Mouse (Mus musculus): ENCODE data around the gene Gucy2c.
"Not testable (repeated sequence)": the region's sequence is repeated elsewhere in the genome, so short reads cannot be mapped to it uniquely, and the experiment has no call there.

Gene Gucy2c

GRCm38 (mm10) chr6:136803093-136803738 is 21.7 kb upstream of the Gucy2c start:
- DNase-seq = no peak

DNA sequence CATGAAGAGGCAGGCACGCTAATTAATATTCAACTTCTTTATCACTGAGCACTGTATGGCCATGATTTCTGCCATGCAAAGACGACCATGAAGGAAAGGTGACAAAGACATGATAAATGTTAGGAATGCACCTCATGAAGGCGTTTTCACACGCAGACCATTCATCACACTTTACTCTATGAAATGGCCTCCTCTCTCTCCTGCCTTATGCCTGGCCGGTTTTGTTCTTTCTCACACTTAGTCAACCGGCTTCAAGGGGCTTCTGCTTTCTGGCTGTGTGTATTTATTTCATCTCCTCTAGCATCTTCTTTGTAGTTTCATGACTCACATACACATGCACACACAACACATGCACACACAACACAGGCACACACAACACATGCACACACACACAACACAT is 19.7 kb upstream of the Gucy2c start:
- no peak for DNase-seq

DNA sequence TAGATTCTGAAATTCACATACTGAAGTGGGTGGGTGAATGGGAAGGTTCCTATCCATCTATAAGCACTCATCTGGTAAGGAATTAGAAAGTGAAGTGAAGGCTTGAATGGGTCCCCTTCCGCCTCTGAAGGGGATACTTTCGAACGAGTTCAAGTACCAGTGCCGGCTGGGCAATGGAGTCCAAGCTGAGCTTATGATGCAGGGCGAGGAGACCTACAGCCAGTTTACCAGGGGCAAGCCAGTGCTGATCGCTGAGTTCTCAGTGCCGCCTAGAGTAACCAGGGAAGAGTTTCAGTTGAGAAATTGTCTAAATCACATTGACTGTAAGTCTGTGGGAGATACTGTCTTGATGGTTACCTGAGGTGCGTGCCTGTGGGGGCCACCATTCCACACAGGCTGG is 19.1 kb upstream of the Gucy2c start:
- DNase-seq = no peak

DNA sequence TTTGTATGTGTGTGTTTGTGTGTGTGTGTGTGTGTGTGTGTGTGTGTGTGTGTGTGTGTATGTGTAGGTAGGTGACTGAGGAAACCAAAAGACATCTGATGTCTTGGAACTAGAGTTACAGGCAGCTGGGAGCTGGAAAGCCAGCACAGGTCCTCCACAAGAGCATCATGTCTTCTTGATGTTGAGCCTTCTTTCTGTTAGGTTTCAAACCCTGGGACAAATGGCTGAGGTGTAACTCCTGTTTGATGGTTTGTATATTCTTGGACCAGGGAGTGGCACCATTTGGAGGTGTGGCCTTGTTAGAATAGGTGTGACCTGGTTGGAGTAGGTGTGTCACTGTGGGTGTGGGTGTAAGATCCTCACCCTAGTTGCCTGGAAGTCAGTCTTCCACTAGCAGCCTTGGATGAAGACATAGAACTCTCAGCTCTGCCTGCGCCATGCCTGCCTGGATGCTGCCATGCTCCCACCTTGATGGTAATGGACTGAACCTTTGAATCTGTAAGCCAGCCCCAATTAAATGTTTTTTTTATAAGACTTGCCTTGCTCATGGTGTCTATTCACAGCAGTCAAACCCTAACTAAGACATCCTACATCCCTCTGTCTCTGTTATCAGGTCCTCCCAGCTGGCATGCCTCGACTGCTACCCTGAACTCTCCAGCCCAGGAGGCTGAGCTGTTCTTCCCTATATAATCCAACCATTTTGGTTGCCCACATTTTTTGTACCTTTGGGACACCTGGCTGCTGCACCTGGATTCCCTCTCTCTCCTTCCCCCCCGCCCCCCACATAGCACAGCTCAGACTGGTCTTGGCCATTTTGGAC is 16.5 kb upstream of the Gucy2c start:
- DNase-seq = not testable (repeated sequence)

DNA sequence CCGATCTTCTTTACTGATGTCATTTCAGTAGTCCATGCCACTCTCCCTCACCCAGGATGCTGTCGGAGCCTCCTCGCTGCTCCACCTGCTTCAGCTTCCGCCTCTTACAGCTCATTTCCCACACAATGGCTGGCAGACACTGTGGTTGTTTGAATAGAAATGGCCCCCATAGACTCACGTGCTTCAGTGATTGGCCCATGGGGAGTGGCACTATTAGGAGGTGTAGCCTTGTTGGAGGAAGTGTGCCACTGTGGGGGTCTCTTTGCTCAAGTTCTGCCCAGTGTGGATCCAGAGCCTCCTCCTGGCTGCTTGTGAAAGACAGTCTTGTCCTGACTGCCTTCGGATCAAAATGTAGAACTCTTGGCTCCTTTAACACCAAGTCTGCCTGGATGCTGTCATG is 14.3 kb upstream of the Gucy2c start:
- no peak for DNase-seq

GRCm38 (mm10) chr6:136795110-136795509 is 13.5 kb upstream of the Gucy2c start:
- no peak for DNase-seq

- DNase-seq = no peak
Measured at GRCm38 (mm10) chr6:136793831-136794525, 12.4 kb upstream of the Gucy2c start.

- no peak for DNase-seq
Measured at GRCm38 (mm10) chr6:136792884-136793758, 11.6 kb upstream of the Gucy2c start.

DNA sequence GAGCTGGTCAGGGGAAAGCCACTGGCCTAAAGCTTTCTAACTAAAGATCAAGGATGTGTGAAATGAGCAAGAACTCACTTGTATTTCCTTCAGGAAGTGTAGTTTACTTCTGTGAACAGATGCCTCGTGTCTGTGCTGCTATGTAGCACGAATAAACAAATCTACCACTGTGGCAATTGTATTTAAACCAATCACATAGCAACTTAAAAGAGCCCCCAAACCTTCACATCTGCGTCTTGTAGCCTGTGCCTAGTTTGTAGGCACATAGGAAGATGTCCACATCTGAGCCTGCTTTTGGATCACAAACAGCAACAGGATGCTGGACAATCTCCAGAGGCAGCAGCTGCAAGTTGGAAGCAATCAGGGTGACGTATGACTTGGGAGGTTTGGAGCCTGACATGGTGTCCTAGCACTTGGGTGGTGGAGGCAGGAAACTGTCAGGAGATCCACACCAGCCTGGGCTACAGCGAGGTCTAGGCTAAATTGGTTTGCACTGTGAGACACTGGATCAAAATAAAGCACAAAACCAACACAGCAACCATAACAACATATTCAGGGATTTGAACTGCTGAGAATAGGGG is 7.9 kb upstream of the Gucy2c start:
- DNase-seq = no peak

DNA sequence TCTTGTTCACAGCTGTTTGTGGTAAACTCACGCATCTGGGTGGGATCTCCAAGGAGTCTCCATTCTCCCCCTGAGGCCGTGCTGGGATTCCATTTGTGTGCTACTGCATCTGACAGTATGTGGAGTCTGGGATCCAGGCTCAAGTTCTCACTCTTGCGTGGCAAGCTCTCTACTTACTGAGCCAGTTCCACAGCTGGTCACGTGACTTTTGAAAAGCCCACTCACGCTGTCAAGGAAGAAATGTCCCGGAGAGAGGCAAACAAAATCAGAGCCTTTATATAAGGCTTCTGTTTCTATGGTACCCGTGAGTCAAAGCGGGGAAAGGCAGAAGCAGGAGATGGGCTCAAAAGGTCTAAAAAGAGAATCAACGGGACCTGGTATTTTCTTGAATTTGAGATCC is 1.2 kb upstream of the Gucy2c start:
- DNase-seq = peak; percentile 42

GRCm38 (mm10) chr6:136782146-136782545 is 581 bp upstream of the Gucy2c start:
- no peak for DNase-seq

DNA sequence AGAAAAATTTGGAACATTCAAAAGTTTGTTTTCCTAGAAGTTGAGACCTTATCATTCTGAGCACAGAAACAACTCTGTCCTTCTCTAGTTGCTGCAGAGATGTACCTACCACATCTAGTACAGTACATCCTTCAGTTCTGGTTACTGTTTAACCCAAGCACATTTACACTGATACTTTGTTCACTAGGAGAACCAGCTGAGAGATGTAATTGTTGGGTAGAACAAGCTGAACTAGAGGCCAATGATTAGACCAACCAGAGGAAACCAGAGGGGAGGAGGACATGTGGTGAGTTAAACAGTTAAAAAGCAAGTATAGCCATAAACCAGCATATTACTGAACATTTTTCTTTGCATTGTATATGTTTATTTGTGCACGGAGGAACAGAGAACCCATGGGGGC is 5.2 kb downstream of the Gucy2c start:
- no peak for DNase-seq

- no peak for DNase-seq
Measured at GRCm38 (mm10) chr6:136769859-136770258, 11.7 kb downstream of the Gucy2c start.

GRCm38 (mm10) chr6:136769143-136769542 is 12.4 kb downstream of the Gucy2c start:
- DNase-seq = no peak

- DNase-seq = no peak
Measured at GRCm38 (mm10) chr6:136763912-136764311, 17.7 kb downstream of the Gucy2c start.

DNA sequence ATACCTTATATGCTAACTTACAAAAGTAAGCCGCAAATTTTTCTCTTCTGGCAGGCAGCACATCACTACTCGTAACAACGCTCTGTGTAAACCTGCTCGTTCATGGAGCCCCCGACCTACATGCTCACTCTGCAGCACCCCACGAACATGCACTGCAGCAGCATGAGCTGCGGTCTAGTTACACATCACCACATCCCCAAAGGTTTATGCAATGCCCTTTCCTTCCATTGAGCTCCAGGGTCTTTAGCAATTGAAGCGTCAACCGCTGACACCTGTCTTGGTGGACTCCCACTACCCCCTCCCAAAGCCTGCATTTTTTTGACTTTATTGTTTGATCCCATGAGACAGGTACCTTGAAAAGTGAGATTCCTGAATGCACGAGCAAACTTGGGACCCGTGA is 31.0 kb downstream of the Gucy2c start:
- DNase-seq = no peak

DNA sequence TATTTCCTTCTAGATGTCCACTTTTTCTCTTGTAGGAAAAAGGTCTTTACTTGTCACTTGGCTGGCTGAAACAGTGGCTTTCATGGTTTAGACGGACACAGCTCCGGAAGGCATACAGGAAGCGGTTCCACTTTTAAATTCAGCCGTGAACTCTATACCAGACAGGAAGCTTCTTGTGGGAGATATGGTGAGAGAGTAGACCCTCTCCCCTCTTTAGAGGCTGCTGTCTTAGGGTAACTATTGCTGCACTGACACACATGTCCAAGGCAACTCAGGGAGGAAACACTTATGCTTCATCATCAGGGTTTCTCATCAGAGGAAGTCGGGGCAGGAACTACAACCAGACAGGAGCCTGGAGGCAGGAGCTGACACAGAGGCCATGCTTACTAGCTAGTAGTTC is 36.0 kb downstream of the Gucy2c start:
- no peak for DNase-seq

DNA sequence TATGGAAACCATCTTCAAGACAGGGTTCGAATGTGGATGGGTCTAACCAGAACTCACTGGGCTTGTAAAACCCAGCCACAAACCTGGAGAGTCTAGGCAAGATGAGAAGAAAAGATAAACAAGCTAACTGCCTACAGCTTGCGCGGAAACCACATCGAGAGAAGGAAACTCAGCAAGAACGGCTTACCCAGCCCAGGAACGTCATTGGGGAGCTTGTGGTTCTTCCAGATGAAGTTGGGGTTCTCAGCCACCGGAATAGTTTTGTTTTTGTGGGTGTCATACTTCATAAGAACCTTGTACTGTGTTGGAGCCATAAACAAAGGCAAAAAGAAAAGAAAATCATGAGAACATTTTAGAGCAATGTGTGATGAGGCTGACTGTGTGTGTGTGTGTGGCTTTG is 37.8 kb downstream of the Gucy2c start:
- no peak for DNase-seq

- peak; percentile 78 for DNase-seq
Measured at GRCm38 (mm10) chr6:136742352-136743118, 39.0 kb downstream of the Gucy2c start.

- DNase-seq = no peak
Measured at GRCm38 (mm10) chr6:136741281-136741680, 40.3 kb downstream of the Gucy2c start.

DNA sequence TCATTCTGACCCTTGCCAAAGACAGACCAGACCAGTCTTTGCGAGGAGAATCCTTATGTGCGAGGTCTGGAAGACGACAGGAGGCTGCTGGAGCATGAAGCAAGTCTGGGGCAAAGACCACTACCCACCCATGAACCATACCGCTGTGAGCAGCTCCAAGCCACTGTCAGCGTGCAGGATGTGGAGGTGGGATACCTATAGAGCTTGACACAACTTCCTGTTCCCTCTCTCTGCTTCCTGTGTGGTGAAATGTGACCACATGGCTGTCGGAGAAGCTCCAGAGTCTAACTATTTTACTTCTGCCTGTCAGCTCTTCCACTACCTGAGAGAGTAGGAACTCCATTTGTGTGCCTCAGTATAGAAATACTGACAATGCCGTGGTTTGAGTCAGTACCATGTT is 45.8 kb downstream of the Gucy2c start:
- no peak for DNase-seq

DNA sequence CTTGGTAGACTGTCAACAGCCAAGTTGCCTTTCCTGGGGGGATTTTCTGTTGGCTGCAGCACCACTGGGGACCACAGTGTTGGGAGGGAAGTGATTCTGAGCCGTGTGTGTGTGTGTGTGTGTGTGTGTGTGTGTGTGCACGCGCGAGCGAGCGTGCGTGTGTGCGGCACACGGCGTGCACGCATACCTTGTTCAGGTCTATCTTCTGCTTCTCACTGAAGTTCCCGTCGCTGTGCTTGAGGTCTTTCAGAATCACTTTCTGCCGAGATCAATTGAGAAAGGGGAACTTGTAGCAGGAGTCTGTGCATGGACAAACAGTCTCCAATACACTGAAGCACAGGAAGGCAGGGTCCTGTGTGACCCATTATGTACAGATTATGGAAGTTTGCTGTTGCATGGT is 53.4 kb downstream of the Gucy2c start:
- no peak for DNase-seq
